Mouse (Mus musculus) ES-E14 (cell line): Measurements from ENCODE around the gene Tectb. TPM values are rescaled to one million over a fixed set of nuclear protein-coding genes. Genes with fewer than 3 reads are reported as not detected.
A peak's percentile ranks its signal among the peaks of the same experiment; 100 is the strongest.

Experiments
- DNase-seq: peaks from one replicate; pipeline ENCODE4 v3.0.0-alpha.2; 2013; ENCODE audit warnings: low read depth, low spot score
- H3K27ac ChIP-seq: 2 replicates; pipeline ENCODE4 v1.5.1; 2012; ENCODE audit warnings: low read depth, mild to moderate bottlenecking, low read length, moderate library complexity, mixed read lengths; ENCODE audit not compliant: poor library complexity, insufficient read depth, severe bottlenecking
- H3K36me3 ChIP-seq: 2 replicates; pipeline ENCODE4 v1.6.1; 2012; ENCODE audit warnings: mild to moderate bottlenecking, low read length, moderate library complexity, mixed read lengths; ENCODE audit not compliant: control insufficient read depth, poor library complexity, insufficient read depth, severe bottlenecking
- H3K4me1 ChIP-seq, 2 experiments: fragments of 150-350 bp in 1 of 2; sonication (generic) in 1 of 2; 2 replicates each; pipeline ENCODE4 v1.6.1; 2012; ENCODE audit warnings: low read length in 2 of 2, mild to moderate bottlenecking in 1 of 2, mixed read lengths in 1 of 2; ENCODE audit not compliant: control insufficient read depth in 2 of 2, insufficient read depth in 2 of 2, poor library complexity in 1 of 2
- H3K4me3 ChIP-seq, 2 experiments: fragments of 150-350 bp in 1 of 2; sonication (generic) in 1 of 2; 2 replicates each; pipeline ENCODE4 v1.5.1; 2012; ENCODE audit warnings: low read length in 2 of 2, low read depth in 1 of 2, mild to moderate bottlenecking in 1 of 2, mixed read lengths in 1 of 2; ENCODE audit not compliant: insufficient read depth in 1 of 2, poor library complexity in 1 of 2, severe bottlenecking in 1 of 2
- H3K9ac ChIP-seq: 2 replicates; pipeline ENCODE4 v1.6.1; 2012; ENCODE audit warnings: low read depth, mild to moderate bottlenecking, low read length, mixed read lengths; ENCODE audit not compliant: poor library complexity, insufficient read depth, severe bottlenecking
- H3K9me3 ChIP-seq: fragments of 150-350 bp; sonication (generic); 2 replicates; pipeline ENCODE4 v1.6.1; 2012; ENCODE audit warnings: low read depth, mild to moderate bottlenecking, low read length; ENCODE audit not compliant: control insufficient read depth, insufficient read depth
- CHD2 ChIP-seq: IDR thresholded peaks from 2 replicates; pipeline ENCODE4 v1.6.1; 2014; ENCODE audit warnings: mild to moderate bottlenecking, low read depth, low read length, inconsistent platforms
- HCFC1 ChIP-seq: IDR thresholded peaks from 2 replicates; pipeline ENCODE4 v1.6.1; 2012; ENCODE audit warnings: low read length, inconsistent platforms, borderline replicate concordance; ENCODE audit not compliant: insufficient read depth
- MAFK ChIP-seq: IDR thresholded peaks from 2 replicates; pipeline ENCODE4 v1.6.1; 2014; ENCODE audit warnings: mild to moderate bottlenecking, low read depth, low read length, inconsistent platforms; ENCODE audit not compliant: insufficient read depth
- ZC3H11A ChIP-seq: IDR thresholded peaks from 2 replicates; pipeline ENCODE4 v1.6.1; 2012; ENCODE audit warnings: low read depth, mild to moderate bottlenecking, inconsistent platforms, low read length, borderline replicate concordance
- ZNF384 ChIP-seq: IDR thresholded peaks from 2 replicates; pipeline ENCODE4 v1.6.1; 2012; ENCODE audit warnings: low read depth, low read length, inconsistent platforms
- in situ Hi-C, 2 experiments: fragments of 600-800 bp; cut with MboI; formaldehyde crosslinking; loops; one replicate each; pipeline ENCODE4 v1.15.1; 2025; ENCODE audit warnings: low sequenced_read_pairs in 2 of 2, inconsistent platforms in 1 of 2; ENCODE audit not compliant: unreplicated experiment in 2 of 2
- total RNA-seq: library from RNA; depleted of rRNA; stranded (reverse); fragments of 300-350 nt; gene quantifications from 2 replicates; pipeline ENCODE4 v1.2.3, GENCODE M21; 2012

The Tectb gene
- total RNA-seq, 1 experiment = not detected

DNA sequence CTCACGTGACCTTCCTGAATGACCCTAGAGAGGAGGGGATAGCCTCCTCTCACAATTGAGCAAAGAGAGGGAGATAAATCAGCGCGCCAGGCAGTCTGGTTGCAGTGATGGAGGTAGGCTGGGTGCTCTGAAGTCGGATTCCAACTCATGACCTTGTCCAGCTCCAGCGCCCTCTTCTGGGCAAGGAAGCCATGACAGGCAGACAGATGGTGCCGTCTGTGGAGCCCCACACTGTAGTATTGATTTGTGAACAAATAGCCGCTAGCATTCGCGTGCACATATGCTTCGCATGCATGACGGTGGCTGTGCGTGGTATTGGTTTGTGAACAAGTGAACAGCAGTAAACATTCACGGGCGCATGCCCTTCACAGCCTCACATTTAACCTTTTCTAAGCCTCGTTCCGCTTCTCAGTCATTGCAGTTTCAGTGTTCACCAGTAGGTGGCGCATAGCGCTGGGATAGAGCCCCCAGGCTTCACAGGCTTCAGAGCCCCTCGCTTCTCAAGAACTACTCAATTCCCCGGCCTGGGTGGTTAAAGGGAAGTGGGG is 37.7 kb downstream of the Tectb start:
- DNase-seq = peak; percentile 90
- Histone ChIP-seq H3K4me3 (peak overlapping the region; percentile 56 to 84), H3K4me1 (peaks cover 0 to 12% of the 10 kb centered on the region in 2 experiments; a peak in 2 of 4 replicates), H3K36me3 (no peaks in the 10 kb centered on the region), H3K9me3 (no peaks in the 10 kb centered on the region), H3K9ac (peak overlapping the region; percentile 33; the same call in 1 of the 2 replicates), H3K27ac (no peak overlapping the region)
- TF ChIP-seq ZC3H11A (0 out of 2 replicates have a peak, but pooled peaks have one; percentile 35), MAFK (0 out of 2 replicates have a peak, but pooled peaks have one; percentile 1), ZNF384 (no peak)
- in situ Hi-C loops = no loop called here

DNA sequence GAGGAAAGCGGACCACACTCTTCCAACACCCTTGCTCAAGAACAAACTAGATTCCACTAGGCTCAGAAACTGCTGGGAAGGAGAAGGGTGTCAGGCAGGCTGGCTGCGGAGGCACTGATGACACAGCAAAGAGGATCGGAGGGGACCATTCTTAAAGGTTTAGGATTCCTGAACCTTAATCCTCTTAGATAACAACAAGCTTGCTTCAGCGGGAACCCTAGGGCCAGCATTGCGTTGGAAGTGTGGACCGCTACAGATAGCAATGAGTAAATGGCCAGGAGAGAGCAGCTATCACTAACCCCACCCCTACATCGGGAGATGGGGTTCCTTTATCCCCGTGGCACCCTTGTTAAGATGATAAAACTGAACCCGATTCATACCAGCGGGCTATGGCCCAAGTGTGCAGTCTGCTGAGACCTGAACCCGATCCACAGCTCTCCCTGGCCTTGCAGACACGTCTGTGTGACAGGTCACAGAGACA is 38.2 kb downstream of the Tectb start:
- Histone ChIP-seq H3K27ac (no peak overlapping the region), H3K36me3 (no peaks in the 10 kb centered on the region), H3K9ac (peak overlapping the region; percentile 33; the same call in 1 of the 2 replicates), H3K9me3 (no peaks in the 10 kb centered on the region), H3K4me1 (peaks cover 0 to 12% of the 10 kb centered on the region in 2 experiments; a peak in 2 of 4 replicates), H3K4me3 (peak overlapping the region in 1 of 2 experiments; percentile 84; a peak in 2 of 4 replicates)
- in situ Hi-C loops = no loop called here
- no peak for DNase-seq
- no peak for TF ChIP-seq HCFC1
- TF ChIP-seq MAFK = no peak
- no peak for TF ChIP-seq ZC3H11A
- TF ChIP-seq CHD2 = no peak
- TF ChIP-seq ZNF384 = no peak

DNA sequence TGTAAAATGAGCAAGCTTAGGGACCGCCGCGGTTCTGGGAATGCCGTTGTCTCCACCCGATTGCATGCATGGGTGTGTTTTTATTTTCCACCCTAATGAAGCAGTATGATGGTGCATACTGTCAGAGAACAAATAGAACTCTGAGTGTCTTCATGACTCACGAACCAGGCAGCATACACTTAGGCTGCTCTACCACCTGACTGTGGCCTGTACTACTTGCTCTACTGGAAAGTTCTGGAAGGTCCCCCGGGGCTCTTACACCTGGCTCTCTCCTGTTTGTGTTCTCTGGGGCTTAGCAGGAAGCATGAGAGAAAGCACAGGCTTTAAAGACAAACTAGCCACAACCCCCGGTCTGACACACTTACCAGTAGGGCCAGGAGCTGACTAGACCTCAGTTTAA is 38.8 kb downstream of the Tectb start:
- Histone ChIP-seq H3K4me3 (no peak overlapping the region), H3K36me3 (no peaks in the 10 kb centered on the region), H3K9me3 (no peaks in the 10 kb centered on the region), H3K4me1 (peaks cover 0 to 12% of the 10 kb centered on the region in 2 experiments; a peak in 2 of 4 replicates), H3K9ac (no peak overlapping the region), H3K27ac (no peak overlapping the region)
- in situ Hi-C loops = no loop called here
- TF ChIP-seq ZNF384 (no peak), ZC3H11A (no peak), HCFC1 (no peak), MAFK (no peak), CHD2 (no peak)
- DNase-seq = no peak

DNA sequence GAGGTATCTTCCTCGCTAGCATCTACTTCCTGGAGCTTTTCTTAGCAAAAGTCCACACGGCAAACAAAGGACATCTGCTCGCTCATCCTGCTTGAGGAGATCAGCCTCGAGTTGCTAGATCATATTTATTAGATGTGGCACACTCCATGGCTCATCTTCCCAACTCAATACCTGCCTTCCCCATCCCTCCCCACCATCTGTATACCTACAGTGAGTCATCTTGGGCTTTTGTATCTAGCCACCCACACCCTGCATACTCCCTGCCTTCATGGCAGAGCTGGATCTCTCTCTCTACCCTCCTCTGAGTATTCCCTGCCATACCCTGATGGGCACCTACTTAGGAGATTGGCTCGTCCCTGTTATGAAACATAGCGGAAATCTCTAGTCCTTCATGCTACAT is 40.7 kb downstream of the Tectb start:
- in situ Hi-C loops = no loop called here
- no peak for DNase-seq
- Histone ChIP-seq H3K36me3 (no peaks in the 10 kb centered on the region), H3K4me1 (peaks cover under 1 to 23% of the 10 kb centered on the region in 2 experiments; a peak in 2 of 4 replicates), H3K9me3 (no peaks in the 10 kb centered on the region), H3K27ac (0 out of 2 replicates have a peak overlapping the region, but pooled peaks have one; percentile 3), H3K4me3 (no peak overlapping the region), H3K9ac (no peak overlapping the region)
- TF ChIP-seq CHD2 (no peak), ZNF384 (no peak)

DNA sequence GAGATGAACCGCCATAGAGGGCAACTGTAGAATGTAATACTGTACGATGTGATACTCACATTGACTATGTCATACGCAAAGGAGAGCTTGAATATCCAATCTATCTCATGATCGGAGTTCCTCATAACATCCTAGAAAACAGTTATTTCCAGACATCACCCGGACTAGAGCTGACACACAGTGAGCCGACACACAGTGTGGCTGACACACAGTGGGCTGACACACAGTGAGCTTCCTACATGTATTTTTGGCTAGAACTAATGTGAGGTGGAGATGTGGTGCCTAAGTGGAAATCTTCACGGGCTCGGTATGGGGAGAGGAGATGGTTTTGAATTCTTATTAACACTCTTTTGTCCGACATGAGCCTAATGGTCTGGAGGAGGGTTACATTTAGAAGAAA is 41.7 kb downstream of the Tectb start:
- TF ChIP-seq MAFK (no peak), ZC3H11A (no peak), HCFC1 (no peak), ZNF384 (no peak), CHD2 (no peak)
- in situ Hi-C loops = no loop called here

More for the DNA sequence above, 41.7 kb downstream of the Tectb start:
- H3K9ac ChIP-seq = no peak overlapping the region
- H3K9me3 ChIP-seq = no peaks in the 10 kb centered on the region
- no peak overlapping the region for H3K4me3 ChIP-seq
- H3K4me1 ChIP-seq = peaks cover 2 to 26% of the 10 kb centered on the region in 2 experiments; a peak in 2 of 4 replicates
- no peaks in the 10 kb centered on the region for H3K36me3 ChIP-seq
- DNase-seq = no peak
- no peak overlapping the region for H3K27ac ChIP-seq
